Mouse (Mus musculus): Measurements from ENCODE around the gene Ksr1.

DNA sequence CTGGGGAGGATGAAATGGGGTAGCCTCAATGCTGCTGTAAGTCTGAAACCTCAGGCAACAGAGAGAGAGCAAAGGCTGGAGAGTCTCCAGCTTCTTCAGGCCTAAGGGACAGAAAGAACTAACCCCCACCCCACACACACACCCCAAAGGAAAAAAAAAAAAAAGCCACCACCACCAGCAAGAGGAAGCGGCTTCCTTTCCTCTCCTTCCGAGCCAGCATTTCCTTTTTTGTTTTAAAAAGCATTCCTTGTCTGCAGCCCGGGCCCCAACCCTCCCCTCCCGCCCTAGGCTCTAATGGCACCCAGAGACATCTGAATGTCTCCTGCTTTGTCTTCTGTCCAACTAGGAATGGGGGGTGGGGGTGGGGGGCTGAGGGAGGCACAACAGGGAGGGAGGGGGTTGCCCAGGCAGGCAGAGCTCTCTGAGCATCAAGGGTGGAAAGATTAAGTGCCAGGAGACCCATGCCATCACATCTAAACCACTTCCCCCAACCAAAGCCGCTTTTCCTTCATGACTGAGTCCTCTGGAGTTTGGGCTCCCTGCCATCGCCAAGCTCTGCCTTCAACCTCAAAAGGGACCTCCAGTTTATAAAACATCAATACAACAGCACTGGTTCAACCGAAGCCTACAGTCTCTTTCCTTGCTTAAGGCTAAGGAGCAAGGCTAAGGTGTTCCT is 10.4 kb downstream of the Ksr1 start:
- TF ChIP-seq CTCF (IDR thresholded peaks at IDR 0.05; ENCODE audit: control insufficient read depth, insufficient read depth, low read length) (no peak), POLR2A (IDR thresholded peaks at IDR 0.05; ENCODE audit: borderline replicate concordance, control insufficient read depth, low read depth, low read length) (no peak)

Measured in bone marrow, adult 2 months (tissue).